11 mouse cellular contexts compared by ENCODE assay signal in the genomic region with DNA sequence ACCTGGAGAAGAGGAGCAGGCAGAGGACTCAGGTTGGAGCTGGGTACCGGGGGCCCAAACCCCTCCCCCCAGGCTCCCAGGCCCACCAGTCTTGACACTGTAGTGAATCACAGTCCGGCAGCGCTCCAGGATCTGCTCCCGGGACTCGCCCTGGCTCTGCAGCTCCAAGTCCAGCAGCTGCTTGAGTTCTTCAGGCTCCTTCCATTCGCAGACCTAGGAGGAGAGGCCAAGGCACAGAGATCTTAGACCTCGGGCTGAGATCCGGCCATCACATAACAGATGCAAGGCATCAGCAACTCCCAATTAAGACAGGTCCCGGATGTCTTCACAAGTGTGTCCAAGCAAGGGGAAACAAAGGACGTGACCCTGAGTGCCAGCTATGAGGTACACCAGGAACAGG. TPM values are rescaled to one million over a fixed set of nuclear protein-coding genes. Genes with fewer than 3 reads are reported as not detected.
DNase-seq lines count a peak whose midpoint lies in the region; ATAC-seq lines count a peak whose summit lies in the region.
"Had no signal": no experiment of that assay in that cellular context is flagged by ENCODE, and none has a peak within 500 bp of the region (broad histone marks: within the 10 kb centered on the region; RNA-seq: fewer than 3 reads in every experiment).

No protein-coding gene starts in this region.

- H3K36me3 ChIP-seq in heart, embryonic 11.5 days (ENCODE audit: control insufficient read depth, insufficient read depth, low read length), result peaks cover 4% of the 10 kb centered on the region
- H3K36me3 ChIP-seq in liver, embryonic 15.5 days (replicated peaks), result no peaks in the 10 kb centered on the region

- no peaks in the 10 kb centered on the region for H3K9me3 ChIP-seq in heart, embryonic 11.5 days (replicated peaks; ENCODE audit: control insufficient read depth, low read length)
- no peaks in the 10 kb centered on the region for H3K9me3 ChIP-seq in liver, embryonic 15.5 days (replicated peaks)
- H3K9me3 ChIP-seq: hindbrain, embryonic 15.5 days had no signal

- peaks cover 10% of the 10 kb centered on the region for H3K4me1 ChIP-seq in heart, embryonic 11.5 days (ENCODE audit: control insufficient read depth, insufficient read depth, low read length)
- peaks cover 36% of the 10 kb centered on the region for H3K4me1 ChIP-seq in liver, embryonic 15.5 days (replicated peaks)
- H3K4me1 ChIP-seq: hindbrain, embryonic 15.5 days had no signal

- H3K27ac ChIP-seq in heart, embryonic 11.5 days (ENCODE audit: low read depth, low read length), result no peak overlapping the region
- 0 out of 2 replicates have a peak overlapping the region, but pooled peaks have one; percentile 14 for H3K27ac ChIP-seq in liver, embryonic 15.5 days (replicated peaks)
- H3K27ac ChIP-seq: hindbrain, embryonic 15.5 days had no signal

- WGBS in heart, embryonic 11.5 days (ENCODE audit: insufficient replicate concordance), result 82% methylated on average over 10 of the region's 10 CpGs
- 69% methylated on average over 10 of the region's 10 CpGs for WGBS in liver, embryonic 15.5 days (ENCODE audit: insufficient replicate concordance)

- DNase-seq in heart, adult 11 months, result peak; percentile 97
- peak; percentile 72 for DNase-seq in urinary bladder, postnatal 14 days (ENCODE audit: low spot score)
- no peak for DNase-seq in urinary bladder, postnatal 10 days (ENCODE audit: low spot score)
- no peak for DNase-seq in right cerebral cortex, postnatal 4 days
- DNase-seq in thymus, postnatal 36 days, result no peak

- H3K9ac ChIP-seq in heart, embryonic 11.5 days (ENCODE audit: low read depth, low read length), result no peak overlapping the region
- no peak overlapping the region for H3K9ac ChIP-seq in liver, embryonic 15.5 days
- H3K9ac ChIP-seq: hindbrain, embryonic 15.5 days had no signal

- H3K27me3 ChIP-seq in heart, embryonic 11.5 days (ENCODE audit: control insufficient read depth, insufficient read depth, low read length), result no peaks in the 10 kb centered on the region
- no peaks in the 10 kb centered on the region for H3K27me3 ChIP-seq in liver, embryonic 15.5 days
- H3K27me3 ChIP-seq: hindbrain, embryonic 15.5 days had no signal

- H3K4me2 ChIP-seq in heart, embryonic 11.5 days, result no peak overlapping the region
- H3K4me2 ChIP-seq in liver, embryonic 15.5 days, result peak overlapping the region; percentile 41
- H3K4me2 ChIP-seq: hindbrain, embryonic 15.5 days had no signal

- H3K4me3 ChIP-seq in heart, embryonic 11.5 days (ENCODE audit: low read depth, low read length), result no peak overlapping the region
- peak overlapping the region; percentile 14 for H3K4me3 ChIP-seq in liver, embryonic 15.5 days (replicated peaks)
- H3K4me3 ChIP-seq: hindbrain, embryonic 15.5 days had no signal

- ATAC-seq in heart, embryonic 11.5 days (replicated peaks; ENCODE audit: insufficient number of reproducible peaks, low FRiP score, low TSS enrichment), result no peak
- no peak for ATAC-seq in liver, embryonic 15.5 days (ENCODE audit: insufficient read depth)
- ATAC-seq in monocyte, adult 5-6 weeks (replicated peaks; ENCODE audit: insufficient number of reproducible peaks, low FRiP score, low TSS enrichment, poor library complexity, severe bottlenecking), result no peak

RNA-seq across cellular contexts. Expression of a gene that starts 15.0 kb away (rescaled TPM):
- 25.8 and 31.2 TPM in 2 replicates for polyA plus RNA-seq in heart, embryonic 11.5 days (2014; fragmentation: Nextera tagmentation; extraction: Ambion mirVana)
- polyA plus RNA-seq in liver, embryonic 15.5 days (2015; fragmentation: Nextera tagmentation; extraction: Ambion mirVana), result 15.3 and 18.9 TPM in 2 replicates
- total RNA-seq in monocyte, adult 5-6 weeks (2017), result 58.9 to 62.9 TPM (median 60.3 TPM) in 3 replicates

RNA-seq across cellular contexts. Expression of a gene that starts 16.4 kb away (rescaled TPM):
- 31.3 and 33.4 TPM in 2 replicates for polyA plus RNA-seq in heart, embryonic 11.5 days (2014; fragmentation: Nextera tagmentation; extraction: Ambion mirVana)
- polyA plus RNA-seq in liver, embryonic 15.5 days (2015; fragmentation: Nextera tagmentation; extraction: Ambion mirVana), result 40.5 and 56.5 TPM in 2 replicates
- 4.1 to 11.2 TPM (median 8.1 TPM) in 3 replicates for total RNA-seq in monocyte, adult 5-6 weeks (2017)

RNA-seq across cellular contexts. Expression of a gene that starts 37.8 kb away (rescaled TPM):
- polyA plus RNA-seq in heart, embryonic 11.5 days (2014; fragmentation: Nextera tagmentation; extraction: Ambion mirVana), result 0.76 and 2.3 TPM in 2 replicates
- polyA plus RNA-seq in liver, embryonic 15.5 days (2015; fragmentation: Nextera tagmentation; extraction: Ambion mirVana), result 33.1 and 34.7 TPM in 2 replicates
- 6.2 to 25.0 TPM (median 10.2 TPM) in 3 replicates for total RNA-seq in monocyte, adult 5-6 weeks (2017)
- total RNA-seq: left cerebral cortex, postnatal 14 days had no signal

RNA-seq across cellular contexts. Expression of a gene that starts 43.6 kb away (rescaled TPM):
- 0.94 and 1.2 TPM in 2 replicates for polyA plus RNA-seq in heart, embryonic 11.5 days (2014; fragmentation: Nextera tagmentation; extraction: Ambion mirVana)
- polyA plus RNA-seq in liver, embryonic 15.5 days (2015; fragmentation: Nextera tagmentation; extraction: Ambion mirVana), result 6.4 and 6.6 TPM in 2 replicates
- total RNA-seq in monocyte, adult 5-6 weeks (2017), result 533 to 618 TPM (median 601 TPM) in 3 replicates

RNA-seq across cellular contexts. Expression of a gene that starts 43.9 kb away (rescaled TPM):
- polyA plus RNA-seq in heart, embryonic 11.5 days (2014; fragmentation: Nextera tagmentation; extraction: Ambion mirVana), result 0.70 and 1.1 TPM in 2 replicates
- polyA plus RNA-seq in liver, embryonic 15.5 days (2015; fragmentation: Nextera tagmentation; extraction: Ambion mirVana), result 1.8 and 1.9 TPM in 2 replicates
- 0.38 to 1.4 TPM (median 0.68 TPM) in 3 replicates for total RNA-seq in monocyte, adult 5-6 weeks (2017)
- total RNA-seq: megakaryocyte-erythroid progenitor cell, adult 5-6 weeks had no signal

Comparison
In these comparisons a context has a peak if more than half of its experiments do, and no peak if none do; other contexts are left out.
1. DNase-seq: peak in heart, adult 11 months (single experiment) and urinary bladder, postnatal 14 days (single experiment); none in urinary bladder, postnatal 10 days (single experiment), right cerebral cortex, postnatal 4 days (single experiment) and thymus, postnatal 36 days (0 of 2).
2. RNA of a gene that starts 37.8 kb away (polyA plus RNA-seq): 33.1 to 34.7 TPM in liver, embryonic 15.5 days; 0.76 to 2.3 TPM in heart, embryonic 11.5 days; every median in the first group is over 10 times any median in the second.